Mouse (Mus musculus): ENCODE results near the gene Mocs3. TPM values are rescaled to one million over a fixed set of nuclear protein-coding genes. Genes with fewer than 3 reads are reported as not detected.

The Mocs3 gene
- total RNA-seq, 4 experiments from 2014 or later, result 4.4 to 5.9 (median 5.6) TPM

DNA sequence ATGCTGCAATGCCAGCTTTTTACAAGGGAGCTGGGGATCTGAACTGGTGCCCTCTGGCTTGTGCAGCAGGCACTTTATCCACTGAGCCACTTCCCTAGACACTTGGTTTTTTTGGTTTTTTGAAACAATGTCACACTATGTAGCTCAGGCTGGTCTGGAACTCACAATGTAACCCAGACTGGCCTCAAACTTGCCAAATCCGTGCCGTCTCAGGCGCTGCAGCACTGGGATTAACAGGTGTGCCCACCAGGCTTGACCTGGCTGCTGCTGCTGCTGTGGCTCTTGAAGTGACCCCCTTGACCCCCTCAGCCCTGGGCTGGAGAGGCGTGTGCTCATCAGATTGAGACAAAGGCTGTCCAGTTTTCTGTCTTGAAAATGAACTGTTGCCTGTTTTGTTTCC lies 7.9 kb downstream of the Mocs3 start:
- DNase-seq (ENCODE audit: low spot score in 2 of 2), result no peak

DNA sequence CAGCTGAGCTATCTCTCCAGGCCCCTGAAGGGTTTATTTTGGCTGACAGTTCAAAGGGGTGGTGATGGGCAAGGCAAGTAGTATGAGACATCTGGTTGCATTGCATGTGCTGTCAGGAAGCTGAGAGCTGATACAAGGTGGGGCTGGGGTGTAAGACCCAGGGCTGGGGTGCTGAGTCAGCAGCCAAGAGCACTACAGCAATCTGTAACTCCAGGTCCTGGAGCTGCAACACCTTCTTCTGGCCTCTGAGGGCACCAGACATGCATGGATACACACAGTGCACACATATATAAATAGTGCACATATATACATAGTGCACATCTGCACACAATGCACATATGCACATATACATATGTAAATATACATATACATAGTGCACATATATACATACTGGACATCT lies 12.4 kb downstream of the Mocs3 start:
- no peak for DNase-seq (ENCODE audit: low spot score in 2 of 2)

DNA sequence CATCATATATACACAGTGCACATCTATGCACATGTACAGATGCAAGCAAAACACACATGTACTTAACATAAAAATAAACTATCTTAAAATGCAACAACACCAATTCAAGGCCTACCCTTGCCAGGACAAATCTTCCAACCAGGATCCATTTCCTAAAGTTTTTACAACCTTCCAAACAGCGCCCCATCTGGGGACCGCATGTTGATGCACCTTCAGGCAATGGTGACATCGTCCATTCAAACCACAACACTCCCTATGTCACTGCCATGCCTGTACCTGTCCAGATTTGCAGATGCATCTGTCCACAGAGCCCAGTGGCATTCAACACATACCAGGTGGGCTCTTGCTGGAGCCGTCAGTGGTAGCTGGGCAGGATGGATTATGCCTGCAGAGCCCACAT lies 12.9 kb downstream of the Mocs3 start:
- DNase-seq (ENCODE audit: low spot score in 2 of 2), result no peak

DNA sequence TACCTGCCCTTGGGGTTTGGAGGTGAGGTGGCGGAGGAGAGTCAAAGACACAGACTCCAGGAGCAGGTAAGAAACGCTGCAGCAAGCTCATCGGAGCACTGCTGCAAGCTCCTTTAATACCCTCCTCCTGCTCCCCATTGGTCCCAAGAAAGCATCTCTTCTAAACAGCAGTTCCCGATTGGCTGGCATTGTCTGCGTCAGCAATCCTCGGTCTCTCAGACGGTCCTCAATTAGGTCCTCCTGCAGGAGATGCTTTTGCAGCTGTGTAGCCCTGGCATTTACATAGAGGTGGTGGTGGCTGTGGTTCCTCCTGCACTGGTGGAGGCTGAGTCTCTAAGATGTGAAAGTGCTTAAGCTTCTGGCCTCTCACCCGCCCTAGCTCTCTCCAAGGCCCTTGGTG lies 15.1 kb downstream of the Mocs3 start:
- DNase-seq (ENCODE audit: low spot score in 2 of 2), result no peak

DNA sequence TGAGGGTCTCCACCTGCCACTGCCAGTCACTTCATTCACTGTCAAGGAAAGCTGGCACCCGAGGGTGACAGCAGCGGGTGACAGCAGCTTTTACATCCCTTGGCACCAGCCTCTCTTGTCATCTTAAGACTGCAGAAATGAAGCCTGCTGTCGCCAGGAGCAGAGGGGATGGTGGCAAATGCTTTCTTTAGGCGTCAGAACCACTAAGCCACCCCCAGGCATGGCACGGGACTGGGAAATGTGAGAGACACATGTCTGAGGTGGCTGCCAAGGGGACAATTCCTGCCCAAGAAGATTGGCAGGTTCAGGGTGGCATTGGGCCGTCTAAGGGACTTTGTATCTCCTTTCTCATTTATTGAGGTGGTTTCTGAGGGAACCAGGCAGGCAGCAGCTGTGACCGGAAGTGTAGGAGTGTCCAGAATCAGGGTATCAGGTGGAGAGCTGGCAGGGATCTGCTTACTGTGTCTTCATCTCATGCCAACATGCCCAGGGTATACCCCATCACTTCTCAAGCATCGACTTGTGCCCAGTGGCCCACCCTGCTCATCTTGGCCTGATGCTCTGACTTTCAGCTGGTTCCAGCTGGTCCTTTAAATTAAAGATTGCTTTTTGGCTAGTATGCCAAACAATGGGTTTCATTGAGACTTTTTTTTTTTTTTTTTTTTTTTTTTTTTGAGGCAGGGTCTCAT lies 17.9 kb downstream of the Mocs3 start:
- no peak for DNase-seq (ENCODE audit: low spot score in 2 of 2)

DNA sequence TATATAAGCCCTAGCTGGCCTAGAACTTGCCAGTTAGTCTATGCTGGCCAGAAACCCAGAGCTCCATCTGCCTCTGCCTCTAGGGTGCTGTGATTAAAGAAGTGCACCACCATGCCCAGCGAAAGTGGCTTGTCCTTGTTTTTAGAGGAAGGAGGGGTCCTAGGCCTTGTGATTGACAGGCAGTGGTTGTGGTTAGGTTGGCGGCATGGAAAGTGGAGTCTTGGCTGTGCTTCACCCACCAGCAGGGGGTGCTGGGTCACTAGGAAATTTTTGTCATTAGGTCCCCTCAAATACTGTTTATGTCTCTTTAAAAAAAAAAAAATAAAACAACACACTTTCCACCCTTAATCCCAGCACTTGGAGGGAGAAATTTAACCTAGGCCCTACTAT lies 18.4 kb downstream of the Mocs3 start:
- no peak for DNase-seq (ENCODE audit: low spot score in 2 of 2)

DNA sequence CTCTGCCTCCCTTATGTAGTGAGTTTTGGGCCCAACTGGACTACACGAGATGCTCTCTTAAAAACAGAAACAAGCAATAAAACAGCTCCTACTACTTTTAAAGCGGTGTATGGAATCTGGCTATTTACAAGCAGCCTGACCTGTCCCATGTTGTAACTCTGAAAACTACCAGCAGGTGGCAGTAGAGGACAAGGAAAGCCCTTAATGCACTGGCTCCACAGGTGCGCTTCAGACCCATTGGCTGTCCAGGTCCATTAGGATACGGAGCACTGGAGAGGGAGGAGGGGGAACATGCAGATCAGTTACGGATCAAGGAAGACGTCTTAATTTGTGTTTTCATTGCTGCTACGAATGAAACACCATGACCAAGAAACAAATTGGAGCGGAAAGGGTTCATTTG lies 19.8 kb downstream of the Mocs3 start:
- DNase-seq (ENCODE audit: low spot score in 2 of 2), result peak; percentile 47 to 54

DNA sequence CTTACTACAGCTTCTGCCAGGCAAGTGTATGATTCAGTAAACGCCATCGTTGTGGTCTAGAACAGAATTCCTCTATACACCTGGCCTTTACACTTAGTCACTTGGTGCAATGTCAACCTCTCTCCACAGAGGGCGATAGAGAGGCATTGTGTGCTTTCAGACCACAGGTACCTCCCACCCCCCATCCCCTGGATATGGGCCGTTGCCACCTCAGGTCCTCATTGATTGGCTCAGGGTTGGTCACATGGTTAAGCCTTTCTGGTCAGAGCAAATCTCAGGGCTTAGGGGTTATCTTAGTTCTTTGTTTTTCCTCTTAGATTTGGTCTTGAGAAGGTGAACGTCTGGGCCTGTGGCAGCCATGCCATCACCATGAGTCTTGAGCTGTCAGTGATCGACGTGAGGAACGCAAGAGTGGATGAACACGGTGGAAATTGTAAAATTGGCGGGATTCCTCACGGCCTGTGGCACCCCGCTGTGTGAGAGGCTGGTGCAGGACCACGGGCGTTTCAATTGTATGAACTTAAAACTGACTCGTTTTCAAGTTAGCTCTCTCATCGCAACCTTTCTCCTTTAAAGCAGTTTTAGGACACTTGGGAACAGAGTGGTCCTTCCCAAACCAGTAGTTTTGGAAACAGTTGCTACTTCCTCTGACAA lies 22.3 kb downstream of the Mocs3 start:
- no peak for DNase-seq (ENCODE audit: low spot score in 2 of 2)

DNA sequence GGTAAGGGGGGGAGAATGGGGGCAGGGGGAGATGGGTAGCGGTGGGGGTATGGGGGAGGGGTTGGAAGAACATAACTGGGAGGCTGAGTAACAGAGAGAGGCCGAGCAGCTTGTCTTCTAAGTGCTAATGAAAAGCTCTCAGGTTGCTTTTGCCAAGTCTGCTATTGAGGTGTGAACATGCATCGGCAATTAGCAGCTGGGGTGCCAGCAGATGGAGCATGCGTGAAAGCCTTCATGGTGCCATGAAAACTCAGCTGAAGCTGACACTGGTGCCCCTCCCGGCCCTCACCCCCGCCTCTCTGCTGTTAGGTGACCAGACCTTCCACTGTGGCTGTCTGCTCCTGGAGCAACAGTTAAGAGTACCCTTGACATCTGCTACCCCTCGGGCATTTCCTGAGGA lies 23.4 kb downstream of the Mocs3 start:
- no peak for DNase-seq (ENCODE audit: low spot score in 2 of 2)

DNA sequence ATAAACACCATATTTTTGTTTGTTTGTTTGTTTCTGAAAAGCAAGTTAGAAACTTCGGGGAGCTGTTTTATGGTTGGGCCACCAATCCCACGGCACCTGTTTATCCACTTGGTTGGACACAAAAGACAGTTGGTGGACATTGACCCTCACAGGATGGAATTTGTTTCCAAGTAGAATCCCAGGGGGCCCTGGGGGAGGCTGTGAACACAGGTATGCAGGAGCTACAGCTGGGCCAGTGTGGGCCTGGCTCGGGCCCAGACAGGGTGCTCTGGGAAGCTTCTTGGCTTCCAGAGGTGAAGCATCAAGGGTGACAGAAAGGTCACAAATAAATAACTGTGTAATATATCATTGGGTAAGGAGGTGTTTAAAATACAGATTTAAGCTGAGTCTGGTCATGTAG lies 26.1 kb downstream of the Mocs3 start:
- no peak for DNase-seq (ENCODE audit: low spot score in 2 of 2)

DNA sequence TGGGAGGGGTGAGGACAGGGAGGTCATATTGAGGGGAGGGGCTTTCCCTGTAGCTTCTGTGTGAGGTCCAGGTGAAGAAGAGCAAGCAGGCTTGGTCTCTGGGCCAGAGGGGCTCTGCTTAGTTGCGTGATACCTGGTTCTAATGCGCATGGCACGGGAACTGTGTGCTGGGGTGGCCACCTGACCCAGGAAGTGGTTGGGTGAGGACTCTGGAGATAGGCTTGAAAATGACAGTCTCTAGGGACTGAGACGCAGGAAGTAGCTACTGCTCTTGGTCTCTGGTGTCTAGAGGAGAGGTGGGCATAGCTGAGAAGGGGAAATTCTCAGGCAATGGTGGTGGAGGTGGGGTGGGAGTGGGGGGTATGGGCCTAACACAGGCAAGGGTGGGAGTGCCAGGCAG lies 26.8 kb downstream of the Mocs3 start:
- DNase-seq (ENCODE audit: low spot score in 2 of 2), result no peak

DNA sequence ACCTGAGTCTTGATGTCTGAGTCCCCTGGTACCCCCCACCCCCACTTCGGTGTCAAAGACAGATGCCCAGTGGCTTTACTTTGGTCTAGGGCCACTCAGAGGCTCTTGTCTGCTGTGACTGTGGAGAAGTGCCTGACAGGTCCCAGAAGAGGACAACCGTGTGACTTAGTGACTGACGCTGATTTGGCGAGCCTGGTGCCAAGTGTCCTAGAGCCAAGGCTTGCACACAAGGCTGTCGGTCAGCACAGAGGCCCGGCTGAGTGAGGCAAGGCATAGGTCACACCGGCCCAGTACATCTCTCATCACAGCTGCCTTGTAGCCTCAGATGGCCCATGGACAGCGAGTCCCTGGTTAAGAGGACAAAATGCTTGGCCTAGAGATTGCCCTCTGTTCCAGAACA lies 28.6 kb downstream of the Mocs3 start:
- DNase-seq (ENCODE audit: low spot score in 2 of 2), result no peak

DNA sequence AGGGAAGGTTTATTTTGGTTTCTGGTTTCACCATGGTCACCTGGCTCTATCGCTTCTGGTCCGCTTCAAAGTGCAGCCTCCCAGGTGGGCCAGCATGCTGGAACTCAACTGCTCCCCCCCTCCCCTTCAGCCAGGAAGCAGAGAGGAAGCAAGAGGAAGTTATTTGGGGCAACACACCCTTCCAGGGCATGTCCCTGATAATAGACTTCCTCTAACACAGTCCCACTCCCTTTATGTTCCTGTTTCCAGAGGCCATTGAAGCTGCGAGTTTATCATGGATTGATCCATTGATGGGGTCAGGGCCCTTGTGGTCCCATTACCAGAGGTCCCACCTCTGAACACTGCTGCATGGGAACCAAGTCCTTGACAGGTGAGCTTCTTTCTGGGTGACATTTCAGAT lies 29.7 kb downstream of the Mocs3 start:
- DNase-seq (ENCODE audit: low spot score in 2 of 2), result no peak

DNA sequence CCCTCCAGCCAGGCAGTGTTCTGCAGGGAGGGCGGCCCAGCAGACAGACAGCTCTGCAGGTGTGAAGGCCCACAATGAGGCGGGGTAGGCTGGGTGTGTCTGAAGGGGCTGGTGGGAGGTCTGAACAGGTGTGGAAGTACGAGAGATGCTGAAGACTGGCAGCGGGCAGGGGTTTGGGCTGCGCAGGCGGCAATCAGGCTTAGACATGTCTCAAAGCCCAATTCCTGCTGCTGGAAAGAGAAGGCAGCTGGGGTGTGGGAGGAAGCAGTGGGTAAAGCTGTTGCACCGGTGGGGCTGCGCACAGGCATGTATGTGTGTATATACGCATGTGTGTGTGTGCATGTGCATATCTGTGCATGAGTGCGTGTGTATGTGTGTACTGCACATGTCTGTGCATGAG lies 30.5 kb downstream of the Mocs3 start:
- no peak for DNase-seq (ENCODE audit: low spot score in 2 of 2)

DNA sequence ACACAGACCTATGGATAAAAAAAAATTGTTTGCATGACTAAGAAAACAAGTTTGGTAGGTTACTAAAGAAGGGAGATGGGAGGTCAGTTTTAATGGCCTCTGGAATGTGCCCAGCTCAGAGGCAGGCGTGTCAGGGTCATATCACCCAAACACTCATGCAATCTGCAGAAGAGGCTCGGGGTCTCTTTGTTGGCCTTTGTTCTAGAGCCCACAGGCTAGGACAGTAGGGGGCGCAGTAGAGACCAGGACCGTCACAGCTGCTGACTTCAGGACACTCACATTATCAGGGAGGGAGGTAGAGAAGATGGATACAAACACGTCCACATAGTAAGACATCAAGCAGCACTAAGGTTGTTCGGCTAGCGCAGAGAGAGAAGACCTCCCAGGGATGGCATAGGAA lies 37.6 kb downstream of the Mocs3 start:
- no peak for DNase-seq (ENCODE audit: low spot score in 2 of 2)

DNA sequence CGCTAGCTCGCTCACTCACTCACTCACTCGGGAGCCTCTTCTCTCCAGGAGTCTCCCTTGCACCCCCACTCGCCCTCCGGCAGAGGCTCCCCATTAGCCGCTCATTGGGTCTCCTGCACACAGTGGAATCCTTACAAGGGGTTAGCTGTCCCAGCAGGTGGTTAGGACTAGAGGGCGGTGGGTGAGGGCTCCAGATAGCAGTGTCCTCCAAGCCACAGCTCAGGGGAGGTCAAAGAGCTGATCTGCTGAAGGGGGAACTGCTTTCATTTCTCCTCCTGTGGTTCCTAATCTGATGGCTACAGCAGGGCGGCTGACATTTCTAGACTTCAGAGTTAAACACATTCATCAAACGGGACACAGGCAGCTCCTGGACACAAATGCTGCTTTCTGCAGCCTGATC lies 43.0 kb downstream of the Mocs3 start:
- DNase-seq (ENCODE audit: low spot score in 2 of 2), result no peak

DNA sequence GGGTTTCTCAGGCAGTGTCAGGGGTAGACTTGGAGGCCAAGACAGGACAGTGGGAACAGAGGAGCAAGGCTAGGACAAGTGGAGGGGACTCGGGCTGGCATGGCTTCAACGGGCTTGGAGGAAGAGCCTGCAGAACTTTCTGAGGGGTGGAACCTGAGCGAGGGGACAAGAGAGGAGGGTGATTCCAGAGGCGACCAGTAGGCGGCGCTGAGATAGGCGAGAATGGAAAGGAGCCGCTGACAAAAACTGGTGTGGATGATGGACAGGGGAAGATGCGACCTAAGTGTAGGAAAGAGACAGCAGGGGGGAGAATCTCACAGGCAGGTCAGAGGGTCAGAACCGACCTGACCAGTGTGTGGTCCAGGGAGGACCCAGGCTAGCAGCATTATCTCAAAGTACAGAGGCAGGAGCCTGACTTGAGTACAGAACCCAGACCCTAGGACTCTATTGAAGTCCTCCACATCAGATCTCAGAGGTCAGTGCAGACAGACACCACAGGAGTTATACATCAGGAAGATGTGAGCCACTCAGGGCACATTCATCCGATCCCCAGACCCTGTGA lies 44.0 kb downstream of the Mocs3 start:
- DNase-seq (ENCODE audit: low spot score in 2 of 2), result peak; percentile 17 to 19

DNA sequence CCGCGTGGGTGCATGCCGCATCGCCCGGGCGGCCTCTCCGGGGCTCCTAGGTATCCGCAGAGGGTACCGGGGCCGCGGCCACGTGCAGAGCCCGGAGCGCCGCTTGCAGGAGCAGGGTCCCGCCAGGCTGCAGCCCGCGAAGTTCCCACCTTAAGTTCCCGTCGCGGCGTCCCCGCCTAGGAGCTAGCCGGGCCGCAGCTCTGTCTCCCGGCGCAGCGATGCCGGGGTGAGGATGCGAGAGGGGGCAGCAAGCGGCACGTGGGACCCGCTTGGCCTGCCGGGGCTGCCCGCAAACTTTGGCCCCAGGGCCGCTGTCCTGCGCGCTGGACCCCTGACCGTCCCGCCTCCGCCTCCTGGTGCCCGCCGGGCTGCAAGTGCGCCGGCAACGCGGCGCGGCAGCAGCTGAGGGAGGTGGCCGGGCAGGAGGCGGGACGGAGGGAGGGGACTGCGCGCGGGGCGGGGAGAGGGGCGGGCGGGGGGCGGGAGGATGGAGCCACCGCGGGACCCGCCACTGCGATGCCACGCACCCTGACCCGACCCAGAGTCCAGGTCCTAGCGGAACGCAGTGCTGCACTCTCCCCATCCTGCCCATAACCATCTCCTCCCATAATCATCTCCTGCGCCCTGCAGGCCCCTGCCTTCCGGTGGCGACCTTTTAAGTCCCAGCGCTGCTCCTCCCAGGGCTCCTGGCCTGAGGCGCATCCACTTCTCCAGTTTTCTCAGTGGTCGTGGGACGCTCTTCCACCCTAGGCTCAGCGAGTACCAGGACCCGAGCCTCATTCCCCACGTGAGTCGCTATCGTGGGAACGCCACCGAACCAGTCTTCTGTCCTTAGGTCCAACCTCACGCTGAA lies 50.5 kb downstream of the Mocs3 start:
- DNase-seq (ENCODE audit: low spot score in 2 of 2), result no peak

DNA sequence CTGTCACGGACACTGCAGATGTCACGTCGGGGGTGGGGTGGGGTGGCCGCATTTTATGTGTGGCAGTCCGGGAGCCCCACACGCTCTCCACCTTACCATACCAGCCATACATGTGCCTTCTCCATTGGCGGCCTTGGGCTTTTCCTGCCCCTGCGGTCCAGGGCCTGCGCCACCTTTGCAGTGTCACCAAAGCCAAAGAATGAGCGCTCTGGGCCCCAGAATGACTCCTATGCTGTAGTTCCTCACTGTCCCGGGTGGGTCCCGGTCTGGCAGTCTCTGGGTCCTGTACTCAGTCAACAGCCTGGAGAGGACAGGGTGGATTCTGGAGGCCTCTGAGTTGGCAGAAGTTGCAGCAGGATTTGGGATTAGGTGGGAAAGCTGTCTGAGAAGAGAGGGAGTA lies 51.2 kb downstream of the Mocs3 start, which contains the start of gene Kcng1:
TSS of gene Kcng1 (minus strand) at position 155 of the 400 bp plus-strand sequence.
- no peak for DNase-seq (ENCODE audit: low spot score in 2 of 2)
